Mouse (Mus musculus): Measurements from ENCODE around the gene Scfd2. TPM values are rescaled to one million over a fixed set of nuclear protein-coding genes. Genes with fewer than 3 reads are reported as not detected.
A peak's percentile ranks its signal among the peaks of the same experiment; 100 is the strongest.

The Scfd2 gene
- polyA plus RNA-seq, 1 experiment from 2014 or later = 14.4 TPM

GRCm38 (mm10) chr5:74188886-74189285 is 342.7 kb downstream of the Scfd2 start:
- H3K4me2 ChIP-seq (ENCODE audit: low read length) = no peak overlapping the region
- no peak overlapping the region for H3K9ac ChIP-seq (ENCODE audit: low read length)
- H3K36me3 ChIP-seq (ENCODE audit: control insufficient read depth, insufficient read depth, low read length) = no peaks in the 10 kb centered on the region
- no peaks in the 10 kb centered on the region for H3K9me3 ChIP-seq (ENCODE audit: control insufficient read depth, low read length)
- WGBS = 83% methylated on average over 8 of the region's 8 CpGs
- peak overlapping the region in 1 of 2 experiments; percentile 83; a peak in 2 of 4 replicates for H3K27ac ChIP-seq (replicated peaks in 1 of 2; ENCODE audit: control insufficient read depth in 1 of 2, insufficient read depth in 1 of 2, low read depth in 2 of 2, low read length in 2 of 2)
- no peak for ATAC-seq (ENCODE audit: insufficient number of reproducible peaks, insufficient read depth, low FRiP score, low read depth)
- H3K27me3 ChIP-seq (ENCODE audit: control insufficient read depth, insufficient read depth, low read length) = no peaks in the 10 kb centered on the region
- no peak overlapping the region for H3K4me3 ChIP-seq (ENCODE audit: control insufficient read depth in 1 of 2, insufficient read depth in 1 of 2, low read depth in 1 of 2, low read length in 2 of 2)
- H3K4me1 ChIP-seq (ENCODE audit: control insufficient read depth in 2 of 2, insufficient read depth in 2 of 2, low read length in 2 of 2) = peaks cover 29 to 45% of the 10 kb centered on the region in 2 experiments

- Histone ChIP-seq H3K9ac (ENCODE audit: low read length) (peak overlapping the region; percentile 19; the same call in 1 of the 2 replicates), H3K4me2 (ENCODE audit: low read length) (peak overlapping the region; percentile 24), H3K27ac (replicated peaks in 1 of 2; ENCODE audit: control insufficient read depth in 1 of 2, insufficient read depth in 1 of 2, low read depth in 2 of 2, low read length in 2 of 2) (peak overlapping the region; percentile 83 to 85), H3K27me3 (ENCODE audit: control insufficient read depth, insufficient read depth, low read length) (no peaks in the 10 kb centered on the region), H3K4me3 (ENCODE audit: control insufficient read depth in 1 of 2, insufficient read depth in 1 of 2, low read depth in 1 of 2, low read length in 2 of 2) (no peak overlapping the region), H3K36me3 (ENCODE audit: control insufficient read depth, insufficient read depth, low read length) (no peaks in the 10 kb centered on the region), H3K4me1 (ENCODE audit: control insufficient read depth in 2 of 2, insufficient read depth in 2 of 2, low read length in 2 of 2) (peaks cover 30 to 44% of the 10 kb centered on the region in 2 experiments), H3K9me3 (ENCODE audit: control insufficient read depth, low read length) (no peaks in the 10 kb centered on the region)
- no peak for ATAC-seq (ENCODE audit: insufficient number of reproducible peaks, insufficient read depth, low FRiP score, low read depth)
- WGBS = 26% methylated on average over 12 of the region's 12 CpGs
These were observed 343.5 kb downstream of the Scfd2 start for GRCm38 (mm10) chr5:74188076-74188475.

- no peaks in the 10 kb centered on the region for H3K36me3 ChIP-seq (ENCODE audit: control insufficient read depth, insufficient read depth, low read length)
- H3K4me1 ChIP-seq (ENCODE audit: control insufficient read depth in 2 of 2, insufficient read depth in 2 of 2, low read length in 2 of 2) = peaks cover 26 to 41% of the 10 kb centered on the region in 2 experiments
- H3K9me3 ChIP-seq (ENCODE audit: control insufficient read depth, low read length) = no peaks in the 10 kb centered on the region
- no peak overlapping the region for H3K4me2 ChIP-seq (ENCODE audit: low read length)
- 53% methylated on average over 9 of the region's 9 CpGs for WGBS
- ATAC-seq (ENCODE audit: insufficient number of reproducible peaks, insufficient read depth, low FRiP score, low read depth) = no peak
- peak overlapping the region; percentile 32; the same call in 1 of the 2 replicates for H3K9ac ChIP-seq (ENCODE audit: low read length)
- H3K4me3 ChIP-seq (ENCODE audit: control insufficient read depth in 1 of 2, insufficient read depth in 1 of 2, low read depth in 1 of 2, low read length in 2 of 2) = no peak overlapping the region
- H3K27ac ChIP-seq (replicated peaks in 1 of 2; ENCODE audit: control insufficient read depth in 1 of 2, insufficient read depth in 1 of 2, low read depth in 2 of 2, low read length in 2 of 2) = peak overlapping the region; percentile 20 to 39; a peak in 2 of 4 replicates
- no peaks in the 10 kb centered on the region for H3K27me3 ChIP-seq (ENCODE audit: control insufficient read depth, insufficient read depth, low read length)
These were observed 347.0 kb downstream of the Scfd2 start for GRCm38 (mm10) chr5:74184607-74185006.

- Histone ChIP-seq H3K27ac (replicated peaks in 1 of 2; ENCODE audit: control insufficient read depth in 1 of 2, insufficient read depth in 1 of 2, low read depth in 2 of 2, low read length in 2 of 2) (peak overlapping the region in 1 of 2 experiments; percentile 12; a peak in 1 of 4 replicates), H3K9me3 (ENCODE audit: control insufficient read depth, low read length) (no peaks in the 10 kb centered on the region), H3K4me3 (ENCODE audit: control insufficient read depth in 1 of 2, insufficient read depth in 1 of 2, low read depth in 1 of 2, low read length in 2 of 2) (no peak overlapping the region), H3K36me3 (ENCODE audit: control insufficient read depth, insufficient read depth, low read length) (no peaks in the 10 kb centered on the region), H3K4me2 (ENCODE audit: low read length) (no peak overlapping the region), H3K4me1 (ENCODE audit: control insufficient read depth in 2 of 2, insufficient read depth in 2 of 2, low read length in 2 of 2) (peaks cover 19 to 29% of the 10 kb centered on the region in 2 experiments), H3K27me3 (ENCODE audit: control insufficient read depth, insufficient read depth, low read length) (no peaks in the 10 kb centered on the region), H3K9ac (ENCODE audit: low read length) (peak overlapping the region; percentile 17; the same call in 1 of the 2 replicates)
- 23% methylated on average over 10 of the region's 10 CpGs for WGBS
- no peak for ATAC-seq (ENCODE audit: insufficient number of reproducible peaks, insufficient read depth, low FRiP score, low read depth)
These were observed 348.4 kb downstream of the Scfd2 start for GRCm38 (mm10) chr5:74183118-74183517.

- no peak overlapping the region for H3K4me3 ChIP-seq (ENCODE audit: control insufficient read depth in 1 of 2, insufficient read depth in 1 of 2, low read depth in 1 of 2, low read length in 2 of 2)
- WGBS = 61% methylated on average over 10 of the region's 10 CpGs
- no peaks in the 10 kb centered on the region for H3K9me3 ChIP-seq (ENCODE audit: control insufficient read depth, low read length)
- no peak overlapping the region for H3K4me2 ChIP-seq (ENCODE audit: low read length)
- no peaks in the 10 kb centered on the region for H3K27me3 ChIP-seq (ENCODE audit: control insufficient read depth, insufficient read depth, low read length)
- no peak overlapping the region for H3K27ac ChIP-seq (replicated peaks in 1 of 2; ENCODE audit: control insufficient read depth in 1 of 2, insufficient read depth in 1 of 2, low read depth in 2 of 2, low read length in 2 of 2)
- H3K4me1 ChIP-seq (ENCODE audit: control insufficient read depth in 2 of 2, insufficient read depth in 2 of 2, low read length in 2 of 2) = peaks cover 20 to 35% of the 10 kb centered on the region in 2 experiments
- no peak for ATAC-seq (ENCODE audit: insufficient number of reproducible peaks, insufficient read depth, low FRiP score, low read depth)
- H3K36me3 ChIP-seq (ENCODE audit: control insufficient read depth, insufficient read depth, low read length) = no peaks in the 10 kb centered on the region
- no peak overlapping the region for H3K9ac ChIP-seq (ENCODE audit: low read length)
These were observed 351.3 kb downstream of the Scfd2 start for GRCm38 (mm10) chr5:74180216-74180615.

GRCm38 (mm10) chr5:74175526-74176270 is 355.9 kb downstream of the Scfd2 start:
- Histone ChIP-seq H3K27ac (replicated peaks in 1 of 2; ENCODE audit: control insufficient read depth in 1 of 2, insufficient read depth in 1 of 2, low read depth in 2 of 2, low read length in 2 of 2) (peak overlapping the region; percentile 84 to 86), H3K27me3 (ENCODE audit: control insufficient read depth, insufficient read depth, low read length) (no peaks in the 10 kb centered on the region), H3K4me1 (ENCODE audit: control insufficient read depth in 2 of 2, insufficient read depth in 2 of 2, low read length in 2 of 2) (peaks cover 29 to 46% of the 10 kb centered on the region in 2 experiments), H3K4me3 (ENCODE audit: control insufficient read depth in 1 of 2, insufficient read depth in 1 of 2, low read depth in 1 of 2, low read length in 2 of 2) (no peak overlapping the region), H3K36me3 (ENCODE audit: control insufficient read depth, insufficient read depth, low read length) (no peaks in the 10 kb centered on the region), H3K9ac (ENCODE audit: low read length) (no peak overlapping the region), H3K9me3 (ENCODE audit: control insufficient read depth, low read length) (no peaks in the 10 kb centered on the region), H3K4me2 (ENCODE audit: low read length) (peak overlapping the region; percentile 19)
- WGBS = 42% methylated on average over 14 of the region's 14 CpGs
- ATAC-seq (ENCODE audit: insufficient number of reproducible peaks, insufficient read depth, low FRiP score, low read depth) = peak; percentile 57

- Histone ChIP-seq H3K27me3 (ENCODE audit: control insufficient read depth, insufficient read depth, low read length) (no peaks in the 10 kb centered on the region), H3K4me1 (ENCODE audit: control insufficient read depth in 2 of 2, insufficient read depth in 2 of 2, low read length in 2 of 2) (peaks cover 33 to 49% of the 10 kb centered on the region in 2 experiments), H3K9me3 (ENCODE audit: control insufficient read depth, low read length) (no peaks in the 10 kb centered on the region), H3K4me3 (ENCODE audit: control insufficient read depth in 1 of 2, insufficient read depth in 1 of 2, low read depth in 1 of 2, low read length in 2 of 2) (no peak overlapping the region), H3K36me3 (ENCODE audit: control insufficient read depth, insufficient read depth, low read length) (no peaks in the 10 kb centered on the region), H3K9ac (ENCODE audit: low read length) (no peak overlapping the region), H3K27ac (replicated peaks in 1 of 2; ENCODE audit: control insufficient read depth in 1 of 2, insufficient read depth in 1 of 2, low read depth in 2 of 2, low read length in 2 of 2) (peak overlapping the region; percentile 82 to 94), H3K4me2 (ENCODE audit: low read length) (peak overlapping the region; percentile 24)
- peak; percentile 40; the same call in 1 of the 2 replicates for ATAC-seq (ENCODE audit: insufficient number of reproducible peaks, insufficient read depth, low FRiP score, low read depth)
- whole genome bisulfite sequencing = 47% methylated on average over 18 of the region's 18 CpGs
These were observed 358.3 kb downstream of the Scfd2 start for GRCm38 (mm10) chr5:74173162-74173844.

Data from heart, embryonic 14.5 days (tissue).